Mouse (Mus musculus) hindbrain, postnatal 0 days (tissue): ENCODE results near the gene Abl1. TPM values are rescaled to one million over a fixed set of nuclear protein-coding genes. Genes with fewer than 3 reads are reported as not detected.
"Not testable (repeated sequence)": the region's sequence is repeated elsewhere in the genome, so short reads cannot be mapped to it uniquely, and the experiment has no call there.

Experiments
- ATAC-seq: fragments of 200-750 bp; cut with Nextera tagmentation; 2 replicates; pipeline ENCODE4 v1.8.0; 2017; ENCODE audit warnings: mild to moderate bottlenecking, moderate TSS enrichment, moderate library complexity
- DNase-seq: peaks from one replicate; pipeline ENCODE4 v3.0.0-alpha.2; 2015; ENCODE audit warnings: low spot score
- H3K27ac ChIP-seq: fragments of 300-500 bp; sonication (generic); 2 replicates; pipeline ENCODE4 v1.5.1; 2014; ENCODE audit warnings: mild to moderate bottlenecking
- H3K27me3 ChIP-seq: fragments of 300-500 bp; sonication (generic); 2 replicates; pipeline ENCODE4 v1.6.1; 2014; ENCODE audit warnings: low read length, mixed read lengths; ENCODE audit not compliant: insufficient read depth
- H3K36me3 ChIP-seq: fragments of 300-500 bp; sonication (generic); 2 replicates; pipeline ENCODE4 v1.6.1; 2014; ENCODE audit warnings: low read length, mixed read lengths; ENCODE audit not compliant: insufficient read depth
- H3K4me1 ChIP-seq: fragments of 300-500 bp; sonication (generic); 2 replicates; pipeline ENCODE4 v1.6.1; 2014; ENCODE audit warnings: antibody characterized with exemption, low read length, mixed read lengths; ENCODE audit not compliant: insufficient read depth
- H3K4me2 ChIP-seq: fragments of 300-500 bp; sonication (generic); 2 replicates; pipeline ENCODE4 v1.6.1; 2014; ENCODE audit warnings: low read depth, mild to moderate bottlenecking, low read length, moderate library complexity, mixed read lengths
- H3K4me3 ChIP-seq: fragments of 300-500 bp; sonication (generic); 2 replicates; pipeline ENCODE4 v1.5.1; 2014; ENCODE audit warnings: low read length
- H3K9ac ChIP-seq: fragments of 300-500 bp; sonication (generic); replicated peaks from 2 replicates; pipeline ENCODE4 v1.6.1; 2014; ENCODE audit warnings: mild to moderate bottlenecking, low read length, moderate library complexity, mixed read lengths
- H3K9me3 ChIP-seq: fragments of 300-500 bp; sonication (generic); 2 replicates; pipeline ENCODE4 v1.6.1; 2016; ENCODE audit warnings: low read length, mixed read lengths
- CTCF ChIP-seq: IDR thresholded peaks from 2 replicates; pipeline ENCODE4 v1.5.1; 2016; ENCODE audit warnings: antibody characterized with exemption, control low read depth, low read depth
- WGBS: fragments of 180-500 bp; shearing (Covaris S2); extraction: QIAGEN DNeasy Blood & Tissue Kit; methylation state at CpG from one replicate; pipeline ENCODE4 v1.1.7; 2014; 5-methylcytosine and 5-hydroxymethylcytosine counted together
- polyA plus RNA-seq: library from polyadenylated mRNA; unstranded; fragments of >200 nt; fragmentation: Nextera tagmentation; extraction: Ambion mirVana; gene quantifications from 2 replicates; pipeline ENCODE4 v1.2.1, GENCODE M21; 2015
- total RNA-seq: library from RNA; depleted of rRNA; stranded (reverse); fragments of >200 nt; gene quantifications from 2 replicates; pipeline ENCODE4 v1.2.3, GENCODE M21; 2014

Abl1 gene
- total and polyA plus RNA-seq, 2 experiments from 2014 or later, result 13.1 to 57.5 TPM

GRCm38 (mm10) chr2:31667332-31667731 is 20.8 kb upstream of the Abl1 start:
- peak; percentile 64 for DNase-seq
- Histone ChIP-seq H3K9me3 (no peaks in the 10 kb centered on the region), H3K27ac (no peak overlapping the region), H3K4me2 (no peak overlapping the region), H3K9ac (no peak overlapping the region), H3K36me3 (no peaks in the 10 kb centered on the region), H3K4me3 (no peak overlapping the region), H3K27me3 (peaks cover 6% of the 10 kb centered on the region; the same call in 1 of the 2 replicates), H3K4me1 (no peaks in the 10 kb centered on the region)
- 22% methylated on average over 4 of the region's 4 CpGs for WGBS
- TF ChIP-seq CTCF, result peak; percentile 74
- ATAC-seq, result no peak

- Histone ChIP-seq H3K4me3 (peak within 1 kb of the TSS; percentile 79), H3K9me3 (no peaks in the 10 kb centered on the region), H3K36me3 (peaks cover 18% of the 10 kb centered on the region), H3K4me2 (peak within 1 kb of the TSS; percentile 90), H3K9ac (peak within 1 kb of the TSS; percentile 77), H3K27ac (peak within 1 kb of the TSS; percentile 68), H3K4me1 (no peaks in the 10 kb centered on the region), H3K27me3 (no peaks in the 10 kb centered on the region)
- WGBS, result 1% methylated on average over 27 of the region's 27 CpGs
- peak; percentile 97 for DNase-seq
- no peak for TF ChIP-seq CTCF
- ATAC-seq, result peak; percentile 98
Measured at GRCm38 (mm10) chr2:31670551-31671035, 17.6 kb upstream of the Abl1 start, which contains the start of gene Exosc2. Gene Exosc2 (plus strand): TSS chr2:31670715.

GRCm38 (mm10) chr2:31678641-31679040 is 9.5 kb upstream of the Abl1 start:
- H3K27ac ChIP-seq, result no peak overlapping the region
- no peaks in the 10 kb centered on the region for H3K9me3 ChIP-seq
- H3K4me1 ChIP-seq, result no peaks in the 10 kb centered on the region
- no peak overlapping the region for H3K4me2 ChIP-seq
- no peak; the same call in 1 of the 2 replicates for TF ChIP-seq CTCF
- no peaks in the 10 kb centered on the region for H3K27me3 ChIP-seq
- WGBS, result 96% methylated on average over 6 of the region's 6 CpGs
- ATAC-seq, result no peak
- no peak for DNase-seq
- no peak overlapping the region for H3K4me3 ChIP-seq
- peaks cover 54% of the 10 kb centered on the region for H3K36me3 ChIP-seq
- no peak overlapping the region for H3K9ac ChIP-seq

GRCm38 (mm10) chr2:31681051-31681707 is 7.0 kb upstream of the Abl1 start:
- WGBS, result 86% methylated on average over 15 of the region's 15 CpGs
- peaks cover 30% of the 10 kb centered on the region for H3K36me3 ChIP-seq
- DNase-seq, H3K4me2 ChIP-seq, H3K27ac ChIP-seq, H3K4me1 ChIP-seq, H3K9ac ChIP-seq, ATAC-seq, H3K27me3 ChIP-seq, H3K9me3 ChIP-seq, H3K4me3 ChIP-seq: not testable (repeated sequence)
- TF ChIP-seq CTCF, result peak; percentile 38; the same call in 1 of the 2 replicates

GRCm38 (mm10) chr2:31681731-31682235 is 6.4 kb upstream of the Abl1 start:
- no peak for TF ChIP-seq CTCF
- ATAC-seq, result no peak
- WGBS, result 83% methylated on average over 6 of the region's 6 CpGs
- Histone ChIP-seq H3K36me3 (peaks cover 24% of the 10 kb centered on the region), H3K4me2 (no peak overlapping the region), H3K27me3 (no peaks in the 10 kb centered on the region), H3K27ac (no peak overlapping the region), H3K4me1 (no peaks in the 10 kb centered on the region), H3K9ac (no peak overlapping the region), H3K9me3 (no peaks in the 10 kb centered on the region), H3K4me3 (no peak overlapping the region)
- DNase-seq, result no peak

- no peaks in the 10 kb centered on the region for H3K9me3 ChIP-seq
- no peak overlapping the region for H3K9ac ChIP-seq
- H3K36me3 ChIP-seq, result peaks cover 15% of the 10 kb centered on the region
- DNase-seq, result peak; percentile 89
- no peak for ATAC-seq
- no peak overlapping the region for H3K4me3 ChIP-seq
- H3K27ac ChIP-seq, result no peak overlapping the region
- WGBS, result 11% methylated on average over 2 of the region's 2 CpGs
- H3K4me1 ChIP-seq, result no peaks in the 10 kb centered on the region
- TF ChIP-seq CTCF, result peak; percentile 82
- no peak overlapping the region for H3K4me2 ChIP-seq
- H3K27me3 ChIP-seq, result no peaks in the 10 kb centered on the region
Measured at GRCm38 (mm10) chr2:31683666-31684065, 4.5 kb upstream of the Abl1 start.

GRCm38 (mm10) chr2:31689045-31689444 is 869 bp downstream of the Abl1 start:
- H3K27ac ChIP-seq, result peak overlapping the region; percentile 91
- no peaks in the 10 kb centered on the region for H3K9me3 ChIP-seq
- H3K4me1 ChIP-seq, result peaks cover 15% of the 10 kb centered on the region
- no peaks in the 10 kb centered on the region for H3K36me3 ChIP-seq
- no peak for TF ChIP-seq CTCF
- H3K4me3 ChIP-seq, result peak overlapping the region; percentile 97
- H3K9ac ChIP-seq, result peak overlapping the region; percentile 87
- DNase-seq (no peak), ATAC-seq (no peak)
- H3K27me3 ChIP-seq, result no peaks in the 10 kb centered on the region
- peak overlapping the region; percentile 94 for H3K4me2 ChIP-seq
- under 1% methylated on average over 12 of the region's 12 CpGs for WGBS
